Mouse (Mus musculus): ENCODE results near the gene Serp1.

GRCm38 (mm10) chr3:58521361-58521760 lies 4.3 kb downstream of the Serp1 start:
- TF ChIP-seq CTCF (IDR thresholded peaks at IDR 0.05; ENCODE audit: control insufficient read depth, insufficient read depth, insufficient read length) (no peak), MYOD1 (IDR thresholded peaks at IDR 0.05; ENCODE audit: control insufficient read depth, insufficient read length, low read depth) (no peak), USF1 (IDR thresholded peaks at IDR 0.05; ENCODE audit: low read depth) (no peak), MAX (IDR thresholded peaks at IDR 0.05) (no peak), FOSL1 (IDR thresholded peaks at IDR 0.05; ENCODE audit: insufficient read depth, low read length, poor library complexity, severe bottlenecking) (no peak)
